ENCODE assay signal across 16 mouse cellular contexts in genomic region chr19:55998454-55999180, GRCm38 (mm10).
DNase-seq lines count a peak whose midpoint lies in the region; ATAC-seq and TF ChIP-seq lines count a peak whose summit lies in the region.
"Had no signal": no experiment of that assay in that cellular context is flagged by ENCODE, and none has a peak within 500 bp of the region (broad histone marks: within the 10 kb centered on the region; RNA-seq: fewer than 3 reads in every experiment).

No protein-coding gene starts in this region.

- peaks cover 60% of the 10 kb centered on the region for H3K27me3 ChIP-seq in forebrain, embryonic 10.5 days (ENCODE audit: poor library complexity, severe bottlenecking)
- no peaks in the 10 kb centered on the region for H3K27me3 ChIP-seq in forebrain, embryonic 16.5 days (replicated peaks; ENCODE audit: control insufficient read depth, insufficient read depth, low read length)
- no peaks in the 10 kb centered on the region for H3K27me3 ChIP-seq in kidney, embryonic 14.5 days (ENCODE audit: control insufficient read depth, insufficient read depth, low read length)
- no peaks in the 10 kb centered on the region for H3K27me3 ChIP-seq in forebrain, postnatal 0 days (ENCODE audit: insufficient read depth, low read length)
- H3K27me3 ChIP-seq in midbrain, embryonic 16.5 days (ENCODE audit: control insufficient read depth, insufficient read depth, low read depth, low read length) = no peaks in the 10 kb centered on the region
- H3K27me3 ChIP-seq: Patski had no signal

- WGBS in forebrain, embryonic 10.5 days = 58% methylated on average over 15 of the region's 15 CpGs
- WGBS in forebrain, embryonic 16.5 days = 47% methylated on average over 15 of the region's 15 CpGs
- 55% methylated on average over 15 of the region's 15 CpGs for WGBS in kidney, embryonic 14.5 days
- 53% methylated on average over 15 of the region's 15 CpGs for WGBS in forebrain, postnatal 0 days
- 54% methylated on average over 15 of the region's 15 CpGs for WGBS in midbrain, embryonic 16.5 days

- no peak overlapping the region for H3K4me2 ChIP-seq in forebrain, embryonic 16.5 days (ENCODE audit: low read length)
- no peak overlapping the region for H3K4me2 ChIP-seq in kidney, embryonic 14.5 days (replicated peaks; ENCODE audit: low read depth, low read length)
- H3K4me2 ChIP-seq in forebrain, postnatal 0 days (ENCODE audit: low read depth) = no peak overlapping the region
- H3K4me2 ChIP-seq in midbrain, embryonic 16.5 days (ENCODE audit: low read length) = no peak overlapping the region
- H3K4me2 ChIP-seq: limb, embryonic 13.5 days had no signal

- H3K9ac ChIP-seq in forebrain, embryonic 16.5 days (replicated peaks; ENCODE audit: low read depth, low read length) = no peak overlapping the region
- H3K9ac ChIP-seq in kidney, embryonic 14.5 days (ENCODE audit: low read depth, low read length) = no peak overlapping the region
- H3K9ac ChIP-seq in forebrain, postnatal 0 days = no peak overlapping the region
- H3K9ac ChIP-seq in midbrain, embryonic 16.5 days (ENCODE audit: low read depth, low read length) = no peak overlapping the region
- H3K9ac ChIP-seq: limb, embryonic 13.5 days had no signal

- H3K9me3 ChIP-seq in forebrain, embryonic 10.5 days = no peaks in the 10 kb centered on the region
- H3K9me3 ChIP-seq in forebrain, embryonic 16.5 days (ENCODE audit: control insufficient read depth, low read length) = no peaks in the 10 kb centered on the region
- H3K9me3 ChIP-seq in kidney, embryonic 14.5 days (ENCODE audit: control insufficient read depth, low read length) = no peaks in the 10 kb centered on the region
- H3K9me3 ChIP-seq in forebrain, postnatal 0 days (ENCODE audit: low read length) = no peaks in the 10 kb centered on the region
- H3K9me3 ChIP-seq in midbrain, embryonic 16.5 days (replicated peaks; ENCODE audit: control insufficient read depth, low read length, poor library complexity, severe bottlenecking) = no peaks in the 10 kb centered on the region
- H3K9me3 ChIP-seq: limb, embryonic 13.5 days had no signal

- H3K4me3 ChIP-seq in forebrain, embryonic 10.5 days = no peak overlapping the region
- H3K4me3 ChIP-seq in forebrain, embryonic 16.5 days (replicated peaks; ENCODE audit: low read length) = no peak overlapping the region
- no peak overlapping the region for H3K4me3 ChIP-seq in kidney, embryonic 14.5 days (ENCODE audit: low read length)
- no peak overlapping the region for H3K4me3 ChIP-seq in forebrain, postnatal 0 days (ENCODE audit: low read depth, low read length)
- no peak overlapping the region for H3K4me3 ChIP-seq in midbrain, embryonic 16.5 days (ENCODE audit: low read depth, low read length)
- H3K4me3 ChIP-seq: erythroblast, embryonic 14.5 days; limb, embryonic 13.5 days had no signal

- no peaks in the 10 kb centered on the region for H3K36me3 ChIP-seq in forebrain, embryonic 10.5 days (replicated peaks)
- H3K36me3 ChIP-seq in forebrain, embryonic 16.5 days (ENCODE audit: control insufficient read depth, insufficient read depth) = no peaks in the 10 kb centered on the region
- no peaks in the 10 kb centered on the region for H3K36me3 ChIP-seq in kidney, embryonic 14.5 days (ENCODE audit: control insufficient read depth, insufficient read depth, low read length)
- no peaks in the 10 kb centered on the region for H3K36me3 ChIP-seq in forebrain, postnatal 0 days (ENCODE audit: insufficient read depth)
- H3K36me3 ChIP-seq in midbrain, embryonic 16.5 days (ENCODE audit: control insufficient read depth, insufficient read depth, low read length) = no peaks in the 10 kb centered on the region
- H3K36me3 ChIP-seq: limb, embryonic 13.5 days had no signal

- TF ChIP-seq CTCF in forebrain, postnatal 0 days (IDR thresholded peaks at IDR 0.05; ENCODE audit: low read depth) = peak; percentile 50

- no peak for ATAC-seq in forebrain, embryonic 16.5 days
- peak; percentile 57; the same call in 1 of the 2 replicates for ATAC-seq in kidney, embryonic 14.5 days (ENCODE audit: low FRiP score, low TSS enrichment)
- no peak for ATAC-seq in forebrain, postnatal 0 days
- peak; percentile 66 for ATAC-seq in midbrain, embryonic 16.5 days
- ATAC-seq: intestine, embryonic 16.5 days; Patski had no signal

- H3K27ac ChIP-seq in forebrain, embryonic 10.5 days = peak overlapping the region; percentile 8; the same call in 1 of the 2 replicates
- H3K27ac ChIP-seq in forebrain, embryonic 16.5 days (ENCODE audit: low read length) = no peak overlapping the region
- H3K27ac ChIP-seq in kidney, embryonic 14.5 days (ENCODE audit: low read depth, low read length) = no peak overlapping the region
- no peak overlapping the region for H3K27ac ChIP-seq in forebrain, postnatal 0 days (ENCODE audit: low read depth, low read length)
- peak overlapping the region; percentile 30; the same call in 1 of the 2 replicates for H3K27ac ChIP-seq in midbrain, embryonic 16.5 days (ENCODE audit: low read length)
- H3K27ac ChIP-seq: limb, embryonic 13.5 days had no signal

- peaks cover 28% of the 10 kb centered on the region for H3K4me1 ChIP-seq in forebrain, embryonic 10.5 days
- no peaks in the 10 kb centered on the region; the same call in 1 of the 2 replicates for H3K4me1 ChIP-seq in forebrain, embryonic 16.5 days (replicated peaks; ENCODE audit: control insufficient read depth, insufficient read depth, low read length)
- no peaks in the 10 kb centered on the region for H3K4me1 ChIP-seq in kidney, embryonic 14.5 days (ENCODE audit: control insufficient read depth, insufficient read depth, low read length)
- no peaks in the 10 kb centered on the region for H3K4me1 ChIP-seq in forebrain, postnatal 0 days (ENCODE audit: insufficient read depth)
- H3K4me1 ChIP-seq in midbrain, embryonic 16.5 days (ENCODE audit: control insufficient read depth, insufficient read depth, low read length) = peaks cover 2% of the 10 kb centered on the region; the same call in 1 of the 2 replicates

- no peak for DNase-seq in forebrain, embryonic 10.5 days (ENCODE audit: extremely low spot score, low spot score)
- DNase-seq in kidney, postnatal 25 days = no peak
- DNase-seq in forebrain, postnatal 0 days = no peak
- DNase-seq in ovary, adult 18-20 months (ENCODE audit: low spot score) = no peak
- no peak for DNase-seq in frontal cortex, postnatal 14 days (ENCODE audit: low spot score in 2 of 2)
- DNase-seq: adrenal gland, adult 2 months; cerebellum, adult 9-10 months; heart, postnatal 4 days; lung, adult 2 months had no signal

Comparison
In these comparisons a context has a peak if more than half of its experiments do, and no peak if none do; other contexts are left out.
1. H3K27ac ChIP-seq: peak in forebrain, embryonic 10.5 days (single experiment) and midbrain, embryonic 16.5 days (single experiment); none in forebrain, embryonic 16.5 days (single experiment), kidney, embryonic 14.5 days (single experiment) and forebrain, postnatal 0 days (single experiment).
2. ATAC-seq: peak in kidney, embryonic 14.5 days (single experiment) and midbrain, embryonic 16.5 days (single experiment); none in forebrain, embryonic 16.5 days (single experiment) and forebrain, postnatal 0 days (single experiment).